Mouse (Mus musculus) midbrain, embryonic 16.5 days (tissue): ENCODE results near the gene Nlrp1b. TPM values are rescaled to one million over a fixed set of nuclear protein-coding genes. Genes with fewer than 3 reads are reported as not detected.

Experiments
- ATAC-seq: fragments of 200-750 bp; cut with Nextera tagmentation; 2 replicates; pipeline ENCODE4 v1.8.0; 2017; ENCODE audit warnings: moderate TSS enrichment
- H3K27ac ChIP-seq: fragments of 300-500 bp; sonication (generic); 2 replicates; pipeline ENCODE4 v1.5.1; 2014; ENCODE audit warnings: mild to moderate bottlenecking, low read length, mixed read lengths
- H3K27me3 ChIP-seq: fragments of 300-500 bp; sonication (generic); 2 replicates; pipeline ENCODE4 v1.6.1; 2014; ENCODE audit warnings: low read depth, low read length, mixed read lengths; ENCODE audit not compliant: control insufficient read depth, insufficient read depth
- H3K36me3 ChIP-seq: fragments of 300-500 bp; sonication (generic); 2 replicates; pipeline ENCODE4 v1.6.1; 2014; ENCODE audit warnings: mild to moderate bottlenecking, low read length, moderate library complexity, mixed read lengths; ENCODE audit not compliant: control insufficient read depth, insufficient read depth
- H3K4me1 ChIP-seq: fragments of 300-500 bp; sonication (generic); 2 replicates; pipeline ENCODE4 v1.6.1; 2014; ENCODE audit warnings: mild to moderate bottlenecking, low read length, mixed read lengths; ENCODE audit not compliant: control insufficient read depth, insufficient read depth
- H3K4me2 ChIP-seq: fragments of 300-500 bp; sonication (generic); 2 replicates; pipeline ENCODE4 v1.6.1; 2014; ENCODE audit warnings: mild to moderate bottlenecking, low read length, mixed read lengths
- H3K4me3 ChIP-seq: fragments of 300-500 bp; sonication (generic); 2 replicates; pipeline ENCODE4 v1.5.1; 2014; ENCODE audit warnings: low read depth, mild to moderate bottlenecking, low read length, moderate library complexity, mixed read lengths
- H3K9ac ChIP-seq: fragments of 300-500 bp; sonication (generic); 2 replicates; pipeline ENCODE4 v1.6.1; 2014; ENCODE audit warnings: low read depth, low read length, mixed read lengths
- H3K9me3 ChIP-seq: fragments of 300-500 bp; sonication (generic); replicated peaks from 2 replicates; pipeline ENCODE4 v1.6.1; 2014; ENCODE audit warnings: mild to moderate bottlenecking, low read length, mixed read lengths; ENCODE audit not compliant: control insufficient read depth, poor library complexity, severe bottlenecking
- WGBS: fragments of 180-500 bp; shearing (Covaris S2); extraction: QIAGEN DNeasy Blood & Tissue Kit; methylation state at CpG from one replicate; pipeline ENCODE4 v1.1.7; 2014; 5-methylcytosine and 5-hydroxymethylcytosine counted together
- polyA plus RNA-seq: library from polyadenylated mRNA; unstranded; fragments of >200 nt; fragmentation: Nextera tagmentation; extraction: Ambion mirVana; gene quantifications from 2 replicates; pipeline ENCODE4 v1.2.1, GENCODE M21; 2015

The Nlrp1b gene
- polyA plus RNA-seq, 1 experiment from 2014 or later = not detected

GRCm38 (mm10) chr11:71155272-71155671, 75.3 kb downstream of the Nlrp1b start:
- H3K9me3 ChIP-seq = no peaks in the 10 kb centered on the region
- no peak overlapping the region for H3K27ac ChIP-seq
- no peak overlapping the region for H3K9ac ChIP-seq
- no peaks in the 10 kb centered on the region for H3K27me3 ChIP-seq
- ATAC-seq = no peak
- no peaks in the 10 kb centered on the region for H3K4me1 ChIP-seq
- no peak overlapping the region for H3K4me2 ChIP-seq
- WGBS = 72% methylated on average over 1 of the region's 1 CpGs
- no peaks in the 10 kb centered on the region for H3K36me3 ChIP-seq
- H3K4me3 ChIP-seq = no peak overlapping the region

GRCm38 (mm10) chr11:71144661-71145060, 85.9 kb downstream of the Nlrp1b start, which contains the start of gene Nlrp1a:
Nlrp1a (minus strand) TSS chr11:71144704.
- Histone ChIP-seq H3K4me1 (no peaks in the 10 kb centered on the region), H3K4me3 (no peak within 1 kb of the TSS), H3K9me3 (no peaks in the 10 kb centered on the region), H3K36me3 (no peaks in the 10 kb centered on the region), H3K9ac (no peak within 1 kb of the TSS), H3K27ac (no peak within 1 kb of the TSS), H3K27me3 (no peaks in the 10 kb centered on the region), H3K4me2 (no peak within 1 kb of the TSS)
- 85% methylated on average over 3 of the region's 3 CpGs for WGBS
- ATAC-seq = no peak

GRCm38 (mm10) chr11:71142031-71142430, 88.5 kb downstream of the Nlrp1b start:
- H3K4me3 ChIP-seq = no peak overlapping the region
- H3K4me1 ChIP-seq = no peaks in the 10 kb centered on the region
- WGBS = 88% methylated on average over 1 of the region's 1 CpGs
- no peak overlapping the region for H3K9ac ChIP-seq
- H3K27ac ChIP-seq = no peak overlapping the region
- ATAC-seq = no peak
- no peak overlapping the region for H3K4me2 ChIP-seq
- no peaks in the 10 kb centered on the region for H3K36me3 ChIP-seq
- H3K9me3 ChIP-seq = no peaks in the 10 kb centered on the region
- no peaks in the 10 kb centered on the region for H3K27me3 ChIP-seq

GRCm38 (mm10) chr11:71107128-71107527, 123.4 kb downstream of the Nlrp1b start:
- H3K27me3 ChIP-seq = no peaks in the 10 kb centered on the region
- H3K4me2 ChIP-seq = no peak overlapping the region
- no peaks in the 10 kb centered on the region for H3K36me3 ChIP-seq
- no peak overlapping the region for H3K27ac ChIP-seq
- H3K4me1 ChIP-seq = no peaks in the 10 kb centered on the region
- WGBS = 74% methylated on average over 2 of the region's 2 CpGs
- no peak overlapping the region for H3K9ac ChIP-seq
- H3K4me3 ChIP-seq = no peak overlapping the region
- ATAC-seq = no peak
- H3K9me3 ChIP-seq = no peaks in the 10 kb centered on the region

- Histone ChIP-seq H3K9ac (no peak overlapping the region), H3K27me3 (no peaks in the 10 kb centered on the region), H3K4me1 (no peaks in the 10 kb centered on the region), H3K4me3 (no peak overlapping the region), H3K27ac (no peak overlapping the region), H3K9me3 (no peaks in the 10 kb centered on the region), H3K36me3 (no peaks in the 10 kb centered on the region), H3K4me2 (no peak overlapping the region)
- ATAC-seq = no peak
Observed at GRCm38 (mm10) chr11:71106261-71107021, 124.1 kb downstream of the Nlrp1b start.

- Histone ChIP-seq H3K36me3 (no peaks in the 10 kb centered on the region), H3K4me2 (no peak overlapping the region), H3K9me3 (no peaks in the 10 kb centered on the region), H3K27ac (no peak overlapping the region), H3K27me3 (no peaks in the 10 kb centered on the region), H3K9ac (no peak overlapping the region), H3K4me1 (no peaks in the 10 kb centered on the region), H3K4me3 (no peak overlapping the region)
- ATAC-seq = no peak
Observed at GRCm38 (mm10) chr11:71103931-71104330, 126.6 kb downstream of the Nlrp1b start.

Other genes with a start within 250 kb of the Nlrp1b start
- 170 and 175 TPM in 2 replicates for gene C1qbp, start 247.7 kb downstream of the Nlrp1b start, polyA plus RNA-seq
- gene Dhx33, start 226.3 kb downstream of the Nlrp1b start, polyA plus RNA-seq = 15.7 and 16.2 TPM in 2 replicates
- gene Mis12, start 211.1 kb downstream of the Nlrp1b start, polyA plus RNA-seq = 33.4 and 36.1 TPM in 2 replicates
- gene Derl2, start 210.9 kb downstream of the Nlrp1b start, polyA plus RNA-seq = 38.1 and 39.6 TPM in 2 replicates
- 729 and 758 TPM in 2 replicates for gene 6330403K07Rik, start 197.2 kb downstream of the Nlrp1b start, polyA plus RNA-seq
- 0.07 and 0.08 TPM in 2 replicates for gene Nlrp1a, start 86.0 kb downstream of the Nlrp1b start, polyA plus RNA-seq